17 mouse cellular contexts compared by ENCODE assay signal in genomic region chr5:53202748-53203147, GRCm38 (mm10).
"Had no signal": no experiment of that assay in that cellular context is flagged by ENCODE, and none has a peak within 500 bp of the region (broad histone marks: within the 10 kb centered on the region; RNA-seq: fewer than 3 reads in every experiment).

No protein-coding gene starts in this region.

- H3K4me2 ChIP-seq: limb, embryonic 12.5 days; liver, embryonic 11.5 days; liver, embryonic 15.5 days; neural tube, embryonic 12.5 days; stomach, embryonic 15.5 days had no signal

- H3K36me3 ChIP-seq: limb, embryonic 12.5 days; liver, embryonic 15.5 days; midbrain, embryonic 10.5 days; neural tube, embryonic 12.5 days; stomach, embryonic 15.5 days had no signal

- DNase-seq: kidney, adult 8-10 months; kidney, postnatal 25 days; layer of hippocampus, adult 9-11 months; layer of hippocampus, postnatal 36 days; lung, adult 2 months; lung, postnatal 36 days; midbrain, embryonic 14.5 days; retina, postnatal 1 day; right cerebral cortex, postnatal 4 days; thymus, postnatal 36 days had no signal

- H3K27me3 ChIP-seq: limb, embryonic 12.5 days; liver, embryonic 15.5 days; neural tube, embryonic 12.5 days; stomach, embryonic 15.5 days had no signal

- H3K4me1 ChIP-seq: limb, embryonic 12.5 days; liver, embryonic 15.5 days; midbrain, embryonic 10.5 days; neural tube, embryonic 12.5 days; stomach, embryonic 15.5 days had no signal

- H3K9me3 ChIP-seq: limb, embryonic 12.5 days; liver, embryonic 15.5 days; midbrain, embryonic 10.5 days; neural tube, embryonic 12.5 days; stomach, embryonic 15.5 days had no signal

- H3K4me3 ChIP-seq: limb, embryonic 12.5 days; liver, embryonic 15.5 days; midbrain, embryonic 10.5 days; neural tube, embryonic 12.5 days; stomach, embryonic 15.5 days had no signal

- H3K9ac ChIP-seq: limb, embryonic 12.5 days; liver, embryonic 15.5 days; neural tube, embryonic 12.5 days; stomach, embryonic 15.5 days had no signal

- ATAC-seq: lung, postnatal 0 days had no signal

- H3K27ac ChIP-seq: limb, embryonic 12.5 days; liver, embryonic 15.5 days; midbrain, embryonic 10.5 days; neural tube, embryonic 12.5 days; stomach, embryonic 15.5 days had no signal
